Mouse (Mus musculus) frontal cortex, postnatal 25 days (tissue): ENCODE measurements at regions not wholly inside any gene's neighbourhood (a gene's known extent, or its start where the extent isn't known, plus 50 kb on each side); places are given as distances from the start of the nearest gene placed in this dataset.

Experiments used
- DNase-seq, 2 experiments: peaks; one replicate each; pipeline ENCODE4 v3.0.0; 2022; ENCODE audit warnings: low spot score in 2 of 2

- DNase-seq, result peak; percentile 62 to 65
Measured at GRCm38 (mm10) chr6:51168048-51168447, 264.4 kb upstream of the Nfe2l3 start.

- no peak for DNase-seq
Measured at GRCm38 (mm10) chr6:51168775-51169695, 263.4 kb upstream of the Nfe2l3 start.

GRCm38 (mm10) chr6:51169971-51170411, 262.5 kb upstream of the Nfe2l3 start:
- no peak for DNase-seq

- DNase-seq, result no peak
Measured at GRCm38 (mm10) chr6:51170414-51170813, 262.1 kb upstream of the Nfe2l3 start.

- DNase-seq, result no peak
Measured at GRCm38 (mm10) chr6:51170871-51171270, 261.6 kb upstream of the Nfe2l3 start.

- no peak for DNase-seq
Measured at GRCm38 (mm10) chr6:51171761-51172160, 260.7 kb upstream of the Nfe2l3 start.

GRCm38 (mm10) chr6:51172331-51172791, 260.1 kb upstream of the Nfe2l3 start:
- DNase-seq, result no peak

- no peak for DNase-seq
Measured at GRCm38 (mm10) chr6:51172856-51173619, 259.4 kb upstream of the Nfe2l3 start.

- DNase-seq, result no peak
Measured at GRCm38 (mm10) chr6:51173620-51174442, 258.6 kb upstream of the Nfe2l3 start.

GRCm38 (mm10) chr6:51174443-51175021, 257.9 kb upstream of the Nfe2l3 start:
- DNase-seq, result no peak

- DNase-seq, result no peak
Measured at GRCm38 (mm10) chr6:51175616-51176590, 256.6 kb upstream of the Nfe2l3 start.

- no peak for DNase-seq
Measured at GRCm38 (mm10) chr6:51176791-51177433, 255.6 kb upstream of the Nfe2l3 start.

- DNase-seq, result no peak
Measured at GRCm38 (mm10) chr6:51177701-51178060, 254.8 kb upstream of the Nfe2l3 start.

- DNase-seq, result no peak
Measured at GRCm38 (mm10) chr6:51178061-51178791, 254.2 kb upstream of the Nfe2l3 start.

- DNase-seq, result no peak
Measured at GRCm38 (mm10) chr6:51178799-51179398, 253.6 kb upstream of the Nfe2l3 start.

GRCm38 (mm10) chr6:51179741-51180537, 252.5 kb upstream of the Nfe2l3 start:
- DNase-seq, result no peak
